Mouse (Mus musculus): ENCODE measurements around the gene Htra1.

- TF ChIP-seq POLR2A (IDR thresholded peaks at IDR 0.05; ENCODE audit: low read depth, low read length) (no peak), CTCF (IDR thresholded peaks at IDR 0.05; ENCODE audit: extremely low read depth, insufficient read depth, insufficient read length, insufficient replicate concordance) (no peak)
Measured at GRCm38 (mm10) chr7:131007221-131007620, 71.3 kb downstream of the Htra1 start.
